Mouse (Mus musculus) C2C12 (cell line): ENCODE data around the gene Ccdc126. TPM values are rescaled to one million over a fixed set of nuclear protein-coding genes. Genes with fewer than 3 reads are reported as not detected.
"Not testable (repeated sequence)": the region's sequence is repeated elsewhere in the genome, so short reads cannot be mapped to it uniquely, and the experiment has no call there.

Source experiments
- H3K27me3 ChIP-seq: one replicate; pipeline ENCODE4 v1.6.1; 2011; ENCODE audit not compliant: control insufficient read depth, insufficient read depth, insufficient read length
- H3K36me3 ChIP-seq: one replicate; pipeline ENCODE4 v1.6.1; 2011; ENCODE audit not compliant: control insufficient read depth, insufficient read depth
- H3K4me3 ChIP-seq: one replicate; pipeline ENCODE4 v1.5.1; 2011; ENCODE audit warnings: mild to moderate bottlenecking, control low read depth; ENCODE audit not compliant: poor library complexity, insufficient read depth, severe bottlenecking
- H3K79me2 ChIP-seq: one replicate; pipeline ENCODE4 v1.6.1; 2011; ENCODE audit not compliant: control insufficient read depth, insufficient read depth
- H3K79me3 ChIP-seq: one replicate; pipeline ENCODE4 v1.6.1; 2011; ENCODE audit warnings: low read depth, control low read depth
- H3ac ChIP-seq: one replicate; pipeline ENCODE3; 2011; ENCODE audit warnings: low read depth; ENCODE audit not compliant: control insufficient read depth, insufficient read length
- CEBPB ChIP-seq: IDR thresholded peaks from one replicate; pipeline ENCODE4 v1.6.1; 2011; ENCODE audit warnings: low read depth, mild to moderate bottlenecking, control low read depth, moderate library complexity
- CTCF ChIP-seq: IDR thresholded peaks from one replicate; pipeline ENCODE4 v1.5.1; 2011; ENCODE audit not compliant: control insufficient read depth, insufficient read depth, insufficient read length
- FOSL1 ChIP-seq: IDR thresholded peaks from one replicate; pipeline ENCODE4 v1.8.0; 2011; ENCODE audit warnings: mild to moderate bottlenecking, low read length; ENCODE audit not compliant: poor library complexity, insufficient read depth, severe bottlenecking
- MAX ChIP-seq: IDR thresholded peaks from one replicate; pipeline ENCODE4 v1.6.1; 2011; ENCODE audit warnings: mild to moderate bottlenecking, control low read depth
- MYOD1 ChIP-seq: IDR thresholded peaks from one replicate; pipeline ENCODE4 v1.6.1; 2011; ENCODE audit warnings: low read depth; ENCODE audit not compliant: control insufficient read depth, insufficient read length
- MYOG ChIP-seq: IDR thresholded peaks from one replicate; pipeline ENCODE4 v1.6.1; 2011; ENCODE audit not compliant: control insufficient read depth, insufficient read length; ENCODE audit errors: extremely low read depth
- USF1 ChIP-seq: IDR thresholded peaks from one replicate; pipeline ENCODE4 v1.6.1; 2011; ENCODE audit warnings: low read depth, mild to moderate bottlenecking, control low read depth, moderate library complexity
- polyA plus RNA-seq: library from polyadenylated mRNA; unstranded; fragments of >200 nt; fragmentation: generic; extraction: Trizol; gene quantifications from one replicate; pipeline ENCODE4 v1.2.1, GENCODE M21; 2012; ENCODE audit warnings: missing spikeins

The Ccdc126 gene
- polyA plus RNA-seq, 1 experiment: 3.4 TPM

DNA sequence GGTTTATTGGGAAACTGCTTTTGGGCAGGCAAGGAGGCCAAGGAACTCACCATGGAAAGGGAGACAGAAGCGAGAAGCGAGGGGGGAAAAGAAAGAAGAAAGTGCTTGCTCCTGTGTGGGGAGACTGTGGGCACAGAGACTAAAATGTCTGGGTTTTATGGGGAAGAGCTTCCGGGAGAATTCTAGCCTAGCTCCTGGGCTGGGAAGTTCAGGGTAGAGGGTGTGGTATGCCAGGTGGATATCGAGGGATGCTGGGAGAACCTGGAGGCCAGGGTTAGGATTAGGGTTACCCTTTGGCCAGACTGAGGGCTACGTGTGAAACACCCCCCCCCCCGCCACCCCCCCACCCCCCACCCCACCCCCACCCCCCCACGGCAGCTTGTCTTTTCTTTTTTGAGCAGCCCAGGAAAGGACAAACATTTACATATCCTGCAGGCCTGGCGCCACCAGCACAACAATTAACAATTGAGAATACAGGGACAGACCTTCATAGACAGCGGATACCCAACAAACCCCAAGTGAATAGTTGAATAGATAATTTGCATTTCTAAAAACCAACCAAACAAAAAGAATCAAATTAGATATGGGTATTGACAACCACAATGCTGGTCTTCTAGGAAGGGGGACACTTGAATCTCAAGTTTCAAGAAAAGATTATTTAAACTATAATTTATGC, 44.5 kb upstream of the Ccdc126 start:
- Histone ChIP-seq H3K4me3 (no peak overlapping the region), H3K79me3 (no peaks in the 10 kb centered on the region), H3K27me3 (no peaks in the 10 kb centered on the region), H3K79me2 (no peaks in the 10 kb centered on the region), H3K36me3 (no peaks in the 10 kb centered on the region), H3ac (no peak overlapping the region)
- TF ChIP-seq MYOG (no peak), MAX (no peak), CEBPB (no peak), CTCF (no peak)

DNA sequence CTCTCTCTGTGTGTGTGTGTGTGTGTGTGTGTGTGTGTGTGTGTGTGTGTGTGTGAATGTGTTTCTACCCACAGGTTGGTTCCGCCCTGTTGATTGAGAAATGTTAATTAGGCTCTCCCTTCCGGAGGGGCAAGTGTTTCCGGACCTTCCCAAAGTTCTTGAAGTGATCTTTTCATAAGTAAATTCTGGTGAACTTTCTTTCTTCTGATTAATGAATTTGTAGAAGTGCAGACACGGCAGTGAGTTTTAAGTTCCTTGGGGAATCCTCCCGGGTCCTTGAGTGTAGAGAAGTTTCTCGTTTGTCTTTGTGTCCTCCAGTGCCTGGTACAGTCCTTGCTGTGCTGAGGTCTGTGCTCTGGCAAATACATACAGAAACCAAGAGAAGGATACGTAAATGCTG, 43.8 kb upstream of the Ccdc126 start:
- Histone ChIP-seq H3K79me3 (no peaks in the 10 kb centered on the region), H3K79me2 (no peaks in the 10 kb centered on the region), H3ac (no peak overlapping the region), H3K4me3 (no peak overlapping the region), H3K36me3 (no peaks in the 10 kb centered on the region), H3K27me3 (no peaks in the 10 kb centered on the region)
- no peak for TF ChIP-seq USF1
- no peak for TF ChIP-seq CEBPB
- no peak for TF ChIP-seq MYOG
- TF ChIP-seq MYOD1: no peak
- TF ChIP-seq CTCF: no peak
- TF ChIP-seq MAX: no peak
- no peak for TF ChIP-seq FOSL1

DNA sequence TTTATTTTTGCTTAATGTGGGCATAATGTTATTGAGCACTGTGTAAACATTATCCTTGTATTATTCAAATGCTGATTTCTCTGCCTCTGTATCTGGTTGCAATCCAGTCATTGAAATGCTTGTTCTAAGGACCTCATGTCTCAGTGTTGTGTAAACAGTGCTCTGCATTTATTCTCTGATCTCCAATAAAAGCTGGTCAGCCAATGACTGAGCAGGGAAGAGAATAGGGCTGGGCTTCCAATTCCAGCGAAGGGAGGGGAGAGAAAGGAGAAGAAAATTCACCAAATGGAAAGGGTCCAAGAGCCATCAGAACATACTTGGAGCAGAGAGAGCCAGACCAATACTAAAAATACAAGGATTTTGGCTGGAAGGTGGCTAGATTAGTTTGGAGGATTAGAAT, 38.1 kb upstream of the Ccdc126 start:
- H3K79me2 ChIP-seq: no peaks in the 10 kb centered on the region
- H3K27me3 ChIP-seq: no peaks in the 10 kb centered on the region
- no peak for TF ChIP-seq MYOD1
- no peak for TF ChIP-seq CTCF
- no peak for TF ChIP-seq MAX
- no peak for TF ChIP-seq MYOG
- TF ChIP-seq FOSL1: no peak
- no peak for TF ChIP-seq CEBPB
- TF ChIP-seq USF1: no peak
- H3K4me3 ChIP-seq: no peak overlapping the region
- H3K79me3 ChIP-seq: no peaks in the 10 kb centered on the region
- H3K36me3 ChIP-seq: no peaks in the 10 kb centered on the region
- H3ac ChIP-seq: no peak overlapping the region

DNA sequence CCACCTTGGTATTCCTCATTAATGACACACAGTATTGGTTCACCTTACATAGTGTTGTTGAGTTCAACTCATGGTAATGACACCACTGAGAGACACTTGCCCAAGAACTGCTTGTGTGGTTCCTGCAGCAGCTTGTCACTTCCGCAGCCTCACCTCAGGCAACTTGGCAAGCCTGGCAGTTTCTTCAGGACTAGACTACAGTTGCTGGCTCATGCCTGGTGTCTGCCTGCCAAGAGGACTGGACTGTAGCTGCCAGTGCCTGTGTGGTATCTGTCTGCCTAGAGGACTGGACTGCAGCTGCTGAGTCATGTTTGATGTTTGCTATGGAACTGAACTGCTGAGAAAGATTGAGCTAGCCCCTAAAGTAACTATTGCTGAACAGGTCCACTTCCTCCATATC, 37.0 kb upstream of the Ccdc126 start:
- Histone ChIP-seq H3K4me3 (no peak overlapping the region), H3K79me2 (no peaks in the 10 kb centered on the region), H3K36me3 (no peaks in the 10 kb centered on the region), H3K27me3 (no peaks in the 10 kb centered on the region), H3ac (no peak overlapping the region), H3K79me3 (no peaks in the 10 kb centered on the region)
- TF ChIP-seq CTCF: no peak

DNA sequence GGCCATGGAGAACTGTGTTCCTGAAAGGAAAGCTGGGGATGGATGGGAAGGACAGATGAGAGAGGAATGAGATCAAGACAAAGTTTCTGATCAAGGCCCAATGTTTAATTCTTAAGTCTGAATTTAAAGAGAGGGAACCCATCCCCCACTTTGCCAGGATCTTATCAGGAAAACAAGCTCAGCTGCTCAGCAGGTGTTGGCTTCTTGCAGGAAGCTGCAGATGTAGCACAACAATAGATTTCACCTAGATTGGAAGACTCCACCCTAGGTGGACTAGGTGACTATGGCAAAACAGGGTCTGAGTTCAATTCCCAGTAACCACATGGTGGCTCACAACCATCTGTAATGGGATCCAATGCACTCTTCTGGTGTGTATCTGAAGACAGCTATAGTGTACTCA, 20.8 kb upstream of the Ccdc126 start:
- no peak for TF ChIP-seq MYOD1
- Histone ChIP-seq H3K79me2 (no peaks in the 10 kb centered on the region), H3ac (no peak overlapping the region), H3K79me3 (no peaks in the 10 kb centered on the region), H3K27me3 (no peaks in the 10 kb centered on the region), H3K4me3 (no peak overlapping the region), H3K36me3 (no peaks in the 10 kb centered on the region)

DNA sequence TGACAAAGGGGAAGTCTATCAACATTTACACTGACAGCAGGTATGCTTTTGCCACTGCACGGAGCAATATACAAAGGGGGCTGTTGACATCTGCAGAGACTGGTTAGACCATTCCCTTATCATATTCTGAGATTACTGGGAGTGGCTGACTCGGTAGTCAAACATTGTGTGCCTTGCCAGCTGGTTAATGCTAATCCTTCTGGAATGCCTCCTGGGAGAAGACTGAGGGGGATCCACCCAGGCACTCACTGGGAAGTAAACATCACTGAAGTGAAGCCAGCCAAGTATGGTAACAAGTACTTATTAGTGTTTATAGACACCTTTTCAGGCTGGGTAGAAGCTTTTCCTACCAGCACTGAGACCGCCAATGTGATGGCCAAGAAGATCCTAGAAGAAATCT, 4.3 kb upstream of the Ccdc126 start:
- not testable (repeated sequence) for H3ac ChIP-seq, H3K27me3 ChIP-seq, H3K79me3 ChIP-seq, H3K79me2 ChIP-seq, H3K4me3 ChIP-seq, H3K36me3 ChIP-seq
